Mouse (Mus musculus) left cerebral cortex, postnatal 36 days (tissue): ENCODE data around the gene Itgb1bp1. TPM values are rescaled to one million over a fixed set of nuclear protein-coding genes. Genes with fewer than 3 reads are reported as not detected.
A peak's percentile ranks its signal among the peaks of the same experiment; 100 is the strongest.

Source experiments
- DNase-seq, 2 experiments: peaks; one replicate each; pipeline ENCODE4 v3.0.0; 2021 to 2022; ENCODE audit warnings: low spot score in 2 of 2, mixed read lengths in 1 of 2
- intact Hi-C: fragments of 180-260 bp; cut with DNase I; formaldehyde crosslinking; loops from one replicate; pipeline ENCODE4 v1.15.1; 2025
- total RNA-seq, 2 experiments: library from RNA; stranded (reverse); gene quantifications; 2 replicates each; pipeline ENCODE4 v1.2.3; 2021

The Itgb1bp1 gene
- 10 to 100 TPM; 31.2 to 34.3 TPM for total RNA-seq

GRCm38 (mm10) chr12:21286243-21286622 is at the start of gene Itgb1bp1:
Itgb1bp1 (minus strand) TSS chr12:21286284.
- intact Hi-C loops, result loop anchor here (2.0 to 10.0 kb wide), 2 partner anchors 31 to 171 kb away; partner anchors contain the start of gene Iah1
- peak; percentile 99 for DNase-seq

- DNase-seq, result peak; percentile 43 to 47
- intact Hi-C loops, result no loop called here
Measured at GRCm38 (mm10) chr12:21335869-21336268, 49.8 kb upstream of the Itgb1bp1 start.

- intact Hi-C loops, result no loop called here
- no peak for DNase-seq
Measured at GRCm38 (mm10) chr12:21333766-21334165, 47.7 kb upstream of the Itgb1bp1 start.

GRCm38 (mm10) chr12:21333021-21333420 is 46.9 kb upstream of the Itgb1bp1 start:
- intact Hi-C loops, result no loop called here
- DNase-seq, result no peak

- no peak for DNase-seq
- intact Hi-C loops, result no loop called here
Measured at GRCm38 (mm10) chr12:21331711-21332110, 45.6 kb upstream of the Itgb1bp1 start.

GRCm38 (mm10) chr12:21330961-21331576 is 45.0 kb upstream of the Itgb1bp1 start:
- intact Hi-C loops, result no loop called here
- peak; percentile 56 to 66 for DNase-seq

- DNase-seq, result no peak
- intact Hi-C loops, result no loop called here
Measured at GRCm38 (mm10) chr12:21329661-21330400, 43.7 kb upstream of the Itgb1bp1 start.

- DNase-seq, result no peak
- intact Hi-C loops, result no loop called here
Measured at GRCm38 (mm10) chr12:21326325-21326724, 40.2 kb upstream of the Itgb1bp1 start.

GRCm38 (mm10) chr12:21325266-21325665 is 39.2 kb upstream of the Itgb1bp1 start:
- intact Hi-C loops, result no loop called here
- DNase-seq, result no peak

GRCm38 (mm10) chr12:21324101-21324500 is 38.0 kb upstream of the Itgb1bp1 start:
- DNase-seq, result no peak
- intact Hi-C loops, result no loop called here

- intact Hi-C loops, result no loop called here
- DNase-seq, result no peak
Measured at GRCm38 (mm10) chr12:21322856-21323255, 36.8 kb upstream of the Itgb1bp1 start.

GRCm38 (mm10) chr12:21322296-21322695 is 36.2 kb upstream of the Itgb1bp1 start:
- intact Hi-C loops, result no loop called here
- no peak for DNase-seq

GRCm38 (mm10) chr12:21321170-21321569 is 35.1 kb upstream of the Itgb1bp1 start:
- intact Hi-C loops, result no loop called here
- DNase-seq, result no peak

- DNase-seq, result no peak
- intact Hi-C loops, result no loop called here
Measured at GRCm38 (mm10) chr12:21320317-21320716, 34.2 kb upstream of the Itgb1bp1 start.

- intact Hi-C loops, result loop anchor here (10.0 kb wide), 1 partner anchor 394 kb away; no protein-coding TSS in a partner anchor
- DNase-seq, result peak; percentile 29 to 47
Measured at GRCm38 (mm10) chr12:21318143-21318895, 32.2 kb upstream of the Itgb1bp1 start.

GRCm38 (mm10) chr12:21316869-21317265 is 30.8 kb upstream of the Itgb1bp1 start:
- intact Hi-C loops, result loop anchor here (2.0 to 10.0 kb wide), 2 partner anchors 30 to 392 kb away; partner anchors contain the start of gene Itgb1bp1
- DNase-seq, result no peak

- DNase-seq, result peak; percentile 76 to 79
- intact Hi-C loops, result loop anchor here (2.0 to 10.0 kb wide), 2 partner anchors 29 to 391 kb away; partner anchors contain the start of gene Itgb1bp1
Measured at GRCm38 (mm10) chr12:21315923-21316868, 30.1 kb upstream of the Itgb1bp1 start, which contains the start of gene Iah1. Iah1 (plus strand) TSS chr12:21316389.

GRCm38 (mm10) chr12:21312201-21312600 is 26.1 kb upstream of the Itgb1bp1 start:
- no peak for DNase-seq
- intact Hi-C loops, result loop anchor here (10.0 kb wide), 1 partner anchor 387 kb away; no protein-coding TSS in a partner anchor

GRCm38 (mm10) chr12:21306721-21307120 is 20.6 kb upstream of the Itgb1bp1 start:
- intact Hi-C loops, result no loop called here

More at GRCm38 (mm10) chr12:21306721-21307120, 20.6 kb upstream of the Itgb1bp1 start:
- no peak for DNase-seq
